Mouse (Mus musculus) hindbrain, postnatal 0 days (tissue): ENCODE data around the gene Ranbp10. TPM values are rescaled to one million over a fixed set of nuclear protein-coding genes. Genes with fewer than 3 reads are reported as not detected.

Experiments used
- ATAC-seq: fragments of 200-750 bp; cut with Nextera tagmentation; 2 replicates; pipeline ENCODE4 v1.8.0; 2017; ENCODE audit warnings: mild to moderate bottlenecking, moderate TSS enrichment, moderate library complexity
- DNase-seq: peaks from one replicate; pipeline ENCODE4 v3.0.0-alpha.2; 2015; ENCODE audit warnings: low spot score
- H3K27ac ChIP-seq: fragments of 300-500 bp; sonication (generic); 2 replicates; pipeline ENCODE4 v1.5.1; 2014; ENCODE audit warnings: mild to moderate bottlenecking
- H3K27me3 ChIP-seq: fragments of 300-500 bp; sonication (generic); 2 replicates; pipeline ENCODE4 v1.6.1; 2014; ENCODE audit warnings: low read length, mixed read lengths; ENCODE audit not compliant: insufficient read depth
- H3K36me3 ChIP-seq: fragments of 300-500 bp; sonication (generic); 2 replicates; pipeline ENCODE4 v1.6.1; 2014; ENCODE audit warnings: low read length, mixed read lengths; ENCODE audit not compliant: insufficient read depth
- H3K4me1 ChIP-seq: fragments of 300-500 bp; sonication (generic); 2 replicates; pipeline ENCODE4 v1.6.1; 2014; ENCODE audit warnings: antibody characterized with exemption, low read length, mixed read lengths; ENCODE audit not compliant: insufficient read depth
- H3K4me2 ChIP-seq: fragments of 300-500 bp; sonication (generic); 2 replicates; pipeline ENCODE4 v1.6.1; 2014; ENCODE audit warnings: low read depth, mild to moderate bottlenecking, low read length, moderate library complexity, mixed read lengths
- H3K4me3 ChIP-seq: fragments of 300-500 bp; sonication (generic); 2 replicates; pipeline ENCODE4 v1.5.1; 2014; ENCODE audit warnings: low read length
- H3K9ac ChIP-seq: fragments of 300-500 bp; sonication (generic); replicated peaks from 2 replicates; pipeline ENCODE4 v1.6.1; 2014; ENCODE audit warnings: mild to moderate bottlenecking, low read length, moderate library complexity, mixed read lengths
- H3K9me3 ChIP-seq: fragments of 300-500 bp; sonication (generic); 2 replicates; pipeline ENCODE4 v1.6.1; 2016; ENCODE audit warnings: low read length, mixed read lengths
- CTCF ChIP-seq: IDR thresholded peaks from 2 replicates; pipeline ENCODE4 v1.5.1; 2016; ENCODE audit warnings: antibody characterized with exemption, control low read depth, low read depth
- WGBS: fragments of 180-500 bp; shearing (Covaris S2); extraction: QIAGEN DNeasy Blood & Tissue Kit; methylation state at CpG from one replicate; pipeline ENCODE4 v1.1.7; 2014; 5-methylcytosine and 5-hydroxymethylcytosine counted together
- polyA plus RNA-seq: library from polyadenylated mRNA; unstranded; fragments of >200 nt; fragmentation: Nextera tagmentation; extraction: Ambion mirVana; gene quantifications from 2 replicates; pipeline ENCODE4 v1.2.1, GENCODE M21; 2015
- total RNA-seq: library from RNA; depleted of rRNA; stranded (reverse); fragments of >200 nt; gene quantifications from 2 replicates; pipeline ENCODE4 v1.2.3, GENCODE M21; 2014; rRNA removed

The Ranbp10 gene
- total and polyA plus RNA-seq, 2 experiments from 2014 or later = 7.2 to 15.7 TPM

DNA sequence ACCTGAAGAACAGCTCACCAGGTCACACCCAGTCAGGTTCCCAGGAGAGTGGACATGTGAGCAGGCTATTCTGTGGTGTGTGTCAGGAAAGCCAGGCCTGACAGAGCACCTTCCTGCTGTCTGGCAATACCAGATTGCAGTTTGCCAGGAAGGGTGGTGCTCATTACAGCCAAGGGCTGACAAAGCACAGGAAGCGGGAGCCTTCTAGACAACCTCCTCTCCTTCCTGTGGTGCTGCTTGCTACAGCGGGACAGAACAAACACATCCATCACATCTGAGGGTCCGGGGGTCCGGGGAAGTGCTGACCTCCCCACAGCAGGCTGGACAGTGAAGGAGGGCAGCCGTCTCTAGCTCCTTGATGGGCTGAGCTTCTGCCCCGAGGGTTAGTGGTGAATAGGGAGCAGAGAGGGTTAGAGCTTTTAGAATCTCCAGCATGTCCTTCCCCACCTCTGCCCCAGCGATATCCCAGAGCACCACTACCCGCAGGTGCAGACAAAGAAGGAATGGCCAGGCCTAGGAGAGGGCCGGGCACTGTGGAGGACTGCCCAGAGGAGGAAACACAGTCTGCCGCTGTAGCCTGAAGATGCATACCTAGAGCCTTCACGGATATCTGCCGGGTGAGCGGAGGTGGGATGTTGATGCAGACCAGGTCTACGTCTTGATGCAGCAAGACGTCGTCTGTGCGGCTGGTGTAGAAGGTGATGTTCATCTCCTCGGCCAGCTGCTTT, 99.6 kb downstream of the Ranbp10 start:
- H3K4me2 ChIP-seq = no peak overlapping the region
- ATAC-seq = no peak
- no peak overlapping the region for H3K4me3 ChIP-seq
- H3K9ac ChIP-seq = no peak overlapping the region
- H3K27me3 ChIP-seq = no peaks in the 10 kb centered on the region
- no peaks in the 10 kb centered on the region for H3K9me3 ChIP-seq
- no peak for DNase-seq
- no peak overlapping the region for H3K27ac ChIP-seq
- H3K36me3 ChIP-seq = peaks cover 29% of the 10 kb centered on the region
- no peaks in the 10 kb centered on the region for H3K4me1 ChIP-seq
- 85% methylated on average over 18 of the region's 18 CpGs for WGBS
- no peak for TF ChIP-seq CTCF

DNA sequence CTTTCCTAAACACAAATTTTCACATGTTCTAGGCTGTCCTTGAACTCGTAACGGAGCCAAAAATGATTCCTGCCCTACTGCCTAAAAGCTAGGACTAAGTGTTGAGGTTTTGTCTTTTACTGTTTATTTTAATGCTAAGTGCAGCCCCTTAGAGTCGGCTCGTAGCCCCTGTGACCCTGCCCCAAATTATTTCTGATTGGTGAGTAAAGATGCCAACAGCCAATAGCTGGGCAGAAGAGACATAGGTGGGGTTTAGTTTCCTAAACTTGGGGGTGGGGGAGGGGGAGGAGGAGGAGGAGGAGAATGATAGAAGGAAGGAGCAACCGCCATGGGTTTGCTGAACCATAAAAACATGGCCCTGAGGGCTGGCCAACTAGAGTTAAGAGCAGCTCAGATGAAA, 101.4 kb downstream of the Ranbp10 start:
- H3K9me3 ChIP-seq = no peaks in the 10 kb centered on the region
- H3K4me3 ChIP-seq = no peak overlapping the region
- ATAC-seq = no peak
- H3K27me3 ChIP-seq = no peaks in the 10 kb centered on the region
- no peak for DNase-seq
- H3K36me3 ChIP-seq = peaks cover 29% of the 10 kb centered on the region
- 85% methylated on average over 5 of the region's 5 CpGs for WGBS
- no peak overlapping the region for H3K4me2 ChIP-seq
- no peak overlapping the region for H3K27ac ChIP-seq
- no peak for TF ChIP-seq CTCF
- no peaks in the 10 kb centered on the region for H3K4me1 ChIP-seq
- no peak overlapping the region for H3K9ac ChIP-seq

DNA sequence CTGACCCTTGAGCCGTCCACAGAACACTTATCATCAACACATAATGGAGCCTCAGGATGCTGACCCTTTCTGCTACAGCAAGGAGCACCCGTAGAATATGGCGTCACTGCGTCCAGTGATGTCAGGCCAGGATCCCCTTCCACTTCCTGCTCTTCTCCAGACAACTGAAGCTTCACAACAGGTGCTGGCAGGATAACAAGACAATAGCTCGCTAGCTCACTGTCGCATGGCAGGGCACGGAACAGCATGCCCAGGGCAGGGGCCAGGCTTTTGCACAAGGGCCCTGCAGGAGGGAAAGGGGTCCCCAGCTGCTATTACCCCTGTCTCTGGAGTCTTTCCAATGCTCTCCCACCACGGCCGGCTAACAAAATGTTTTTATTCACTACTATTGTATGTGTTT, 104.3 kb downstream of the Ranbp10 start:
- no peaks in the 10 kb centered on the region for H3K9me3 ChIP-seq
- H3K4me2 ChIP-seq = no peak overlapping the region
- no peak overlapping the region for H3K27ac ChIP-seq
- no peaks in the 10 kb centered on the region for H3K4me1 ChIP-seq
- peaks cover 25% of the 10 kb centered on the region for H3K36me3 ChIP-seq
- no peaks in the 10 kb centered on the region for H3K27me3 ChIP-seq
- WGBS = 85% methylated on average over 9 of the region's 9 CpGs
- DNase-seq (no peak), ATAC-seq (no peak)
- no peak overlapping the region for H3K9ac ChIP-seq
- no peak overlapping the region for H3K4me3 ChIP-seq
- no peak for TF ChIP-seq CTCF

DNA sequence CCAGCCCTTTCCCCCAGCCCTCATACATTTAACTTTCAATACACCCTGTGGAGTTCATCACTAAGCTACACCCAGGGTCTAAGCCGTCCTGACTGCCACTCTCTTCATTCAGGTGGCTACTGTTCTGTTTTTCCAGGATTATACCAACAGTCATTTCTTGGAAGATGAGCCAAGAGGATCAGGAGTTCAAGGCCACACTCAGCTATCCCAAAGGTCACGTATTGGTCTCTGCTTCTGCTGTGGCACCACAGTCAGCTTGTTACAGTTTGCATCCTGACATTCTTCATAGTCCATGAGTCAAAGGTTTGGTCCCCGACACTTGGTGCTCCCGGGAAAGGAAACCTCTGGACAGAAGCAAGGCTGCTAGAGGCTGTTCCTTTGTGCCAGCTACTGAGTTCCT, 107.5 kb downstream of the Ranbp10 start:
- WGBS = 90% methylated on average over 4 of the region's 4 CpGs
- no peak for ATAC-seq
- no peaks in the 10 kb centered on the region for H3K27me3 ChIP-seq
- H3K4me2 ChIP-seq = no peak overlapping the region
- H3K9me3 ChIP-seq = no peaks in the 10 kb centered on the region
- H3K4me3 ChIP-seq = no peak overlapping the region
- H3K9ac ChIP-seq = no peak overlapping the region
- no peak overlapping the region for H3K27ac ChIP-seq
- no peaks in the 10 kb centered on the region for H3K4me1 ChIP-seq
- peaks cover 16% of the 10 kb centered on the region; the same call in 1 of the 2 replicates for H3K36me3 ChIP-seq
- DNase-seq = no peak
- no peak for TF ChIP-seq CTCF

Other genes starting within 250 kb of the Ranbp10 start
- 14.4 and 15.1 TPM in 2 replicates for gene Ripor1, start 222.1 kb downstream of the Ranbp10 start, total RNA-seq
- 23.5 and 28.7 TPM in 2 replicates for gene Ripor1, start 222.1 kb downstream of the Ranbp10 start, polyA plus RNA-seq
- 27.4 and 35.9 TPM in 2 replicates for gene Ctcf, start 190.8 kb downstream of the Ranbp10 start, total RNA-seq
- 87.4 and 88.1 TPM in 2 replicates for gene Ctcf, start 190.8 kb downstream of the Ranbp10 start, polyA plus RNA-seq
- gene Agrp, start 190.0 kb downstream of the Ranbp10 start, total RNA-seq = 2.1 TPM in 1 of 2 replicates, not detected in the other
- gene Agrp, start 190.0 kb downstream of the Ranbp10 start, polyA plus RNA-seq = 1.3 and 1.4 TPM in 2 replicates
- gene Carmil2, start 141.1 kb downstream of the Ranbp10 start, total RNA-seq = 1.8 and 6.0 TPM in 2 replicates
- gene Carmil2, start 141.1 kb downstream of the Ranbp10 start, polyA plus RNA-seq = 29.1 and 30.5 TPM in 2 replicates
- gene Acd, start 126.2 kb downstream of the Ranbp10 start, total RNA-seq = 25.8 and 39.3 TPM in 2 replicates
- 82.1 and 88.2 TPM in 2 replicates for gene Acd, start 126.2 kb downstream of the Ranbp10 start, polyA plus RNA-seq
- 67.6 and 84.6 TPM in 2 replicates for gene Pard6a, start 126.2 kb downstream of the Ranbp10 start, total RNA-seq
- gene Pard6a, start 126.2 kb downstream of the Ranbp10 start, polyA plus RNA-seq = 74.4 and 75.5 TPM in 2 replicates
- gene 4933405L10Rik, start 119.7 kb downstream of the Ranbp10 start, total RNA-seq = not detected in 2 replicates
- 0.38 and 0.42 TPM in 2 replicates for gene 4933405L10Rik, start 119.7 kb downstream of the Ranbp10 start, polyA plus RNA-seq
- 11.7 and 12.1 TPM in 2 replicates for gene Enkd1, start 119.1 kb downstream of the Ranbp10 start, total RNA-seq
- gene Enkd1, start 119.1 kb downstream of the Ranbp10 start, polyA plus RNA-seq = 17.3 and 18.5 TPM in 2 replicates
- gene Gfod2, start 68.7 kb downstream of the Ranbp10 start, total RNA-seq = 53.1 and 56.3 TPM in 2 replicates
- gene Gfod2, start 68.7 kb downstream of the Ranbp10 start, polyA plus RNA-seq = 53.7 and 53.8 TPM in 2 replicates
- 0.36 and 0.37 TPM in 2 replicates for gene Tsnaxip1, start 381 bp upstream of the Ranbp10 start, total RNA-seq
- gene Tsnaxip1, start 381 bp upstream of the Ranbp10 start, polyA plus RNA-seq = 0.64 and 0.71 TPM in 2 replicates
- 40.9 and 45.3 TPM in 2 replicates for gene Cenpt, start 25.9 kb upstream of the Ranbp10 start, total RNA-seq
- 39.9 and 42.8 TPM in 2 replicates for gene Cenpt, start 25.9 kb upstream of the Ranbp10 start, polyA plus RNA-seq
- gene Thap11, start 27.8 kb upstream of the Ranbp10 start, total RNA-seq = 86.9 and 112 TPM in 2 replicates
- gene Thap11, start 27.8 kb upstream of the Ranbp10 start, polyA plus RNA-seq = 44.9 and 45.6 TPM in 2 replicates
- gene Nutf2, start 33.2 kb upstream of the Ranbp10 start, total RNA-seq = 20.1 and 49.6 TPM in 2 replicates
- 119 and 158 TPM in 2 replicates for gene Nutf2, start 33.2 kb upstream of the Ranbp10 start, polyA plus RNA-seq
- gene Edc4, start 53.5 kb upstream of the Ranbp10 start, total RNA-seq = 113 and 118 TPM in 2 replicates
- 41.7 and 42.0 TPM in 2 replicates for gene Edc4, start 53.5 kb upstream of the Ranbp10 start, polyA plus RNA-seq
- gene Nrn1l, start 66.2 kb upstream of the Ranbp10 start, total RNA-seq = 0.75 and 3.3 TPM in 2 replicates
- gene Nrn1l, start 66.2 kb upstream of the Ranbp10 start, polyA plus RNA-seq = 1.9 and 2.0 TPM in 2 replicates
- 30.0 and 32.3 TPM in 2 replicates for gene Pskh1, start 73.1 kb upstream of the Ranbp10 start, total RNA-seq
- 11.3 and 11.5 TPM in 2 replicates for gene Pskh1, start 73.1 kb upstream of the Ranbp10 start, polyA plus RNA-seq
- 1.7 and 5.5 TPM in 2 replicates for gene Ctrl, start 106.5 kb upstream of the Ranbp10 start, total RNA-seq
- gene Ctrl, start 106.5 kb upstream of the Ranbp10 start, polyA plus RNA-seq = 3.1 and 3.3 TPM in 2 replicates
- 67.3 and 75.1 TPM in 2 replicates for gene Psmb10, start 111.1 kb upstream of the Ranbp10 start, total RNA-seq
- gene Psmb10, start 111.1 kb upstream of the Ranbp10 start, polyA plus RNA-seq = 115 and 117 TPM in 2 replicates
- 24.7 and 26.5 TPM in 2 replicates for gene Lcat, start 116.0 kb upstream of the Ranbp10 start, total RNA-seq
- 13.0 and 16.8 TPM in 2 replicates for gene Lcat, start 116.0 kb upstream of the Ranbp10 start, polyA plus RNA-seq
- 22.5 and 25.5 TPM in 2 replicates for gene Slc12a4, start 138.7 kb upstream of the Ranbp10 start, total RNA-seq
- 16.3 and 16.9 TPM in 2 replicates for gene Slc12a4, start 138.7 kb upstream of the Ranbp10 start, polyA plus RNA-seq
- not detected in 2 replicates for gene Dpep3, start 152.1 kb upstream of the Ranbp10 start, total RNA-seq
- gene Dpep3, start 152.1 kb upstream of the Ranbp10 start, polyA plus RNA-seq = not detected in 2 replicates
- 9.3 and 15.4 TPM in 2 replicates for gene Dus2, start 164.0 kb upstream of the Ranbp10 start, total RNA-seq
- 20.2 and 22.4 TPM in 2 replicates for gene Dus2, start 164.0 kb upstream of the Ranbp10 start, polyA plus RNA-seq
- gene Dpep2nb, start 178.6 kb upstream of the Ranbp10 start, total RNA-seq = not detected in 2 replicates
- gene Dpep2nb, start 178.6 kb upstream of the Ranbp10 start, polyA plus RNA-seq = not detected in 2 replicates
- 36.7 and 43.3 TPM in 2 replicates for gene Ddx28, start 184.5 kb upstream of the Ranbp10 start, total RNA-seq
- gene Ddx28, start 184.5 kb upstream of the Ranbp10 start, polyA plus RNA-seq = 19.7 and 20.2 TPM in 2 replicates
- gene Nfatc3, start 231.5 kb upstream of the Ranbp10 start, total RNA-seq = 14.0 and 24.0 TPM in 2 replicates
- gene Nfatc3, start 231.5 kb upstream of the Ranbp10 start, polyA plus RNA-seq = 2.8 and 2.9 TPM in 2 replicates